Mouse (Mus musculus) left cerebral cortex, adult 8-10 months (tissue): ENCODE results near the gene Kcnj11. TPM values are rescaled to one million over a fixed set of nuclear protein-coding genes. Genes with fewer than 3 reads are reported as not detected.

Experiments
- DNase-seq, 2 experiments: peaks; one replicate each; pipeline ENCODE4 v3.0.0; 2022; ENCODE audit warnings: low spot score in 2 of 2
- total RNA-seq, 4 experiments: library from RNA; stranded (reverse); gene quantifications; 2 replicates each; pipeline ENCODE4 v1.2.4; 2022

The Kcnj11 gene
- 10 to 100 TPM; 38.1 to 45.7 (median 42.5) TPM for total RNA-seq

DNA sequence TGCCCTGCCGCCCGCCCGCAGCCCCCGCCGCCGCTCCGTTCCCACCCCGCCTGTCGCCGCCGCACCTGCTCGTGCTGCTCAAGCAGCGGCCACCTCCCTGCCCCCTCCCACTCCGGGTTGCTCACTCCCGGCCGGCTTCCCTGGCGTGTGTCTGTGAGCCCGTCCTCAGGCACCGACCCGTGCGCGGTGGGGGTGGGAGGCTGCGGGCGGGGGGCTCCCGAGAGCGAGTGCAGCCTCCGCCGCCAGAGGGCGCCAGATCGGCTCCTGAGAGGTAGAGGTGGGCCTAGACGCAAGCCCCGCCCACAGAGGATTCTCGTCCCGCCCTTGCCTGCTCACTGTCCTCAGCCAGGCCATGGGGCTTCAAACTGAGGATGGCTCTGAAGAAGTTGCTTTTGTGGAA is at the start of gene Kcnj11:
Kcnj11 (minus strand) TSS at position 202 of the 400 bp plus-strand sequence.
- peak; percentile 60 to 65 for DNase-seq

DNA sequence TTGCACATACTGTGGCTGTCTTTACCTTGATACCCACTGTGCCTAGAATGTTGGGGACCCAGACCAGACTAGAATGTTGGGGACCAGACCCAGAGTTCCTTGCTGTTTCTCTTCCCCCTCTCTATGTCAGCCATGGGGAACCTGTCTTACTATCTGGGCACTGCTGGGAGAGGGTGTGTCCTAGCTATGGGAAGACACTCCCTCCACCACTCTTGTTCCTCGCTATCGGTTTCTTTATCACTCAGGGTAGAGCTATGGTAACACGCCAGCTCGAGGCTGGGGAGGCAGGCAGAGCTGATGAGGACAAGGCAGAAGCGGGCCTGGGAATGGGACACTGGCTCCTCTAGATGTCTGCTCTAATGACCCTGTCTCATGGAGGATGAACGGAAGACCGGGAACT is 46.9 kb upstream of the Kcnj11 start:
- no peak for DNase-seq

DNA sequence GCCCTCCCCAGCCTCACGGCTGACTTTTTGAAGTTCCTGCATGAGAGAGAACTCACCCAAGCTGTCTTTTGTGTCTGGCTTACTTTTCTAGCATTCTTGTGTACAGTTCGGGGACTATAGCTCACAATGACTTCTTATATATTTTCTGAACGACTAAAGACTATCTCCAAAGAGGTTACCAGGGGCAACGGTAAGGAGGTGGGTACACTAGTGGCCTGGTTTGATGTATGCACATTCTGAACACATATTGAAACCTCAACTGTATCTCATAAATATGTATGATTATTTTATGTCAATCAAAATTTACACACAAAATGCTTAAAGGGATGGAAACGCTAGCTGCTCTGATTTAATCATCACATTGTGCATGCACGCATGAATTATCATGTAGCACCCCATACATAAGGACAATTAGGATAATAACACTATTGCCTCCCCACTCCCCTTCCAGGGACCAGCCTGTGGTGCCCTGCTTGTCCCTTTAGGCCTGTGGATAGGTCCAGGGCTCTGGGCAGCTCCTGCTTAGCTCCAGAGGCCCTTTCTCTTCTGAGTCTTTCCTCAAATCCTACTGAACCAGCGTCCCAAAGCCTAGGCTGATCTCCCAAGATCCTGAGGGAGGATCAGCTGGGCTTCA is 46.2 kb upstream of the Kcnj11 start:
- no peak for DNase-seq

DNA sequence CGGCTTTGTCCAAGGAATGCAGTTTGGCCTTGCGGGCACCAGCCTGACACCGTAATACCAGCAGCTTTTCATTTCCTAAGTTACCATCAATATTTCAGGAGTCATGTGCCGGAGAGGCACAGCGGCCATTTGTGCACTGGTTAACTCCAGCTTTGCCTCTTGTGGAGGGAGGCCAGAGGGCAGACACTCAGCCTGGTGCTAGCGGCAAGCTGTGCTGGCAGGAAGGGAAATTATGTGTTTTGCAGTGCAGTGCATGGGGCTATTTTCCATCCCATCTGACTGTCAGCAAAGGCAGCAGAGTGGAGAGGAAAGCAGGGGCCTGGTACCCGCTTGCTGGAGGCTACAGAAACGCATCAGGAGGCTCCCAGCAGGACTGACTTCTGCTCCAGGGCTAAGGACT is 43.5 kb upstream of the Kcnj11 start:
- no peak for DNase-seq

DNA sequence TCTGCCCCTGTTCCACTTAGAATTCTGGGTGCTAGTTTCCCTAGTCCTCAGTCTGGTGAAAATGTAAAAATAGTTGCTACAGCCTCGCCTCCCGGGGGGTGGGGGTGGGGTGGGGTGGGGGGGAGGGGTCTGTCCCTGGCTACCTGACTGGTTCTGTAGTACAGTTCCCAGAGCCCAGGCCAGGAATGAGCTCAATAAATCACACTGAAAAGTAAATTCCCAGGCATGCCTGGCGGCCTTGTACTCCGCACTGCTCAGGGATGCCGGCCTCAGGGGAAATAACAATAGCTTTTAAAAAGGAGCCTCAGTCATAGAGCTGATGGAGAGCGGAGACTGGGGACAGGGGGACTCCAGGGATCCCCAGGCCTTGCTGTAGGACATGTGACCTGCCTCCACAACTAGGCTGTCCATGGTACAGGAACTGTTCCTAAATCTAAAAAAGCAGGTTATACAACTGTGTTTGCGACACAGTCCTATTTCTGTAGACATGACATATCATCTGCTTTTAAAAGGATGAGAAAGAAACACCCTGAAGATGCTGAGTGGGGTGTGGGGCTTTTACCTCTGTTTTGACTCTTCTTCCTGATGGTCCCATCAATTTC is 37.9 kb upstream of the Kcnj11 start:
- peak in 1 of 2 experiments; percentile 35 for DNase-seq

DNA sequence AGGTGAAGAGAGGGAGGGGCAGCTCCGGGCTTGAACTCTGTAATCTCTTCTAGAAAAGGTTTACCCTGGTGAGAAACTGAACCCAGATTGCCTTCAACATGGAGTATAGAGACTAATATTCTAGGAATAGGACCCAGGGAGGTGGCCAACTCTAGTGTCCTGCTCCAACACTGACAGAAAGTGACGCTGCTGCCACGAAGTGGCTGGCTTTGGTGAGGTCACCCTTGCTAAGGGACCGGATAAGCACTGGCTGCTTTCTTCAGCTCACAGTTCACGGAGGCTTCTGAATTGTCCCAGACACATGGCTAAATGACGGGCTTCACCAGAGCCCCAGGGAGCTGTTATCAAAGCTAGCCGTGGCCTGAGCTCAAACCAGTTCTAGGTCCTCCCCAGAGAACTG is 33.3 kb upstream of the Kcnj11 start:
- no peak for DNase-seq

DNA sequence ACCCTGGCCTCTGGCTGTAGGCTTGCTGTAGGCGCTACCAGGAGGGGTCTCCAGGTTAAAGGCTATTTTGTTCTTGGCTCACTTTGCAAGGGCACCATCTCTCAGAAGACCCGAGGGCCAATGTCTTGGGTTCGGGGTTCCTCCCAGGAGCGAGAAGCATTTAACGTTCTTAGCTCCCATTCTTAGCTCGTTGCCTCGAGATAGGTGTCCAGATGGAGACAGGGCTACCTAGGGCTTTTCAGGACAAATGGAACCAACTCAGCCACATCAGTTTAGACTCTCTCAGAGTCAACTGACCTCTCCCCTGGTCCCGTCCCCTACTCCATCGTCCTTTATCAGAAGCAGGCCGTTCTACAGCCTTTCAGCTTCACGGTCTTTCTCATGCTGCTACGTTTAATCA is 31.7 kb upstream of the Kcnj11 start:
- no peak for DNase-seq

DNA sequence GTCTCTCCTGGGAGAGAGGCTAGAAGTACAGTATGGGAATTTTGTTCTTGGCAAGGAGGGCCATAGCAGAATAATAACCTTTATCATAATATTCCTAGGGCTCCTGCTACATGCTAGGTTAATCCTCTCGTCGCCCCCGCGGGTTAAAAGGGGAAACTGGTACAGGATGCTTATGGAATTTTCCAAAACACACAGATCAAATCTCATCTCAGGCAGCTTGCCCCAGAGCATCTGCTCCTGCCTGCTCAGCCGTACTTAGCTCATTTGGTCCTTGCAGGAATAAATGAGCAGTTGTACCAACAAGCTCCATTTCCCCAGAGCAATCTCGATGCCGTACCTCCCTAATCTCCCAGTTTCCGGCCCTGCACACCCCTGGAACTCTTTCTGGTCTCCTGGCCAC is 31.2 kb upstream of the Kcnj11 start:
- peak; percentile 40 to 49 for DNase-seq

DNA sequence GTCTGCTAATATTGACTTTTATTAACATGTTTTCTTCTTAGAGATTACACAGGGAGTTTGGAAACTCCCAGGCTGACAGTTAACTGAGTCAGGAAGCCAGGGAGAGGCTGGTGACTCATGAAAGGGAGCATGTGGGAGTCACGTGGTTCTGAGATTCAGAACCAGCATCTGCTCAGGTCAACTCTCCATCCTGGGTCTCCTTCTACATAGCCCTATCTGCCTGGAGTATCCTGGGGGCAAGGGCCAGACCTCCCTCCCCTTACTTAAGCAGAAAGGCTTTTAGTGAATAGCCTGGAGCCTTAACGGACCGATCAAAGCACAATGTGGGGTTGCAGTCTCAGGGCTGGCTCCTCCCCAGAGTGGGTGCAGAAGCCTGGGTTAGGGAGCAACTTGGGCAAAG is 30.7 kb upstream of the Kcnj11 start:
- peak in 1 of 2 experiments; percentile 42 for DNase-seq

DNA sequence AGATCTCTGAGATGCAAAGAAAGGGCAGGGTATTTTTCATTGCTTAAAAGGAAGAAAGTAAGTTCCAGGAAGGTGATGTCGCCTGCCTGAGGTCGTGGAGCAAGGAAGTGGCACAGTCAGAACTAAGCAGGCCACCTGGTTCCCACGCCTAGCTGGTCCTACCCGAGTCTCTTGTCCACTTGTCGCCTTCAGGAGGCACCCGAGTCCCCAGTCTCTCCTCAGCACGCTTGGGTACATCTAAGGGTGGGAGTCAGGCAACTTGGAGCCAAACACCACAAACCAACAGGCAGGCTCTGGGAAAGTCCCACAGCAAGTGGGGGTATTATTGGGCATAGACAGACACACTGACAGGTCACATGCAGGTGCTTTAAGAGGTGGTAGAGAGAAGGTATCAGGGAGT is 30.2 kb upstream of the Kcnj11 start:
- no peak for DNase-seq

DNA sequence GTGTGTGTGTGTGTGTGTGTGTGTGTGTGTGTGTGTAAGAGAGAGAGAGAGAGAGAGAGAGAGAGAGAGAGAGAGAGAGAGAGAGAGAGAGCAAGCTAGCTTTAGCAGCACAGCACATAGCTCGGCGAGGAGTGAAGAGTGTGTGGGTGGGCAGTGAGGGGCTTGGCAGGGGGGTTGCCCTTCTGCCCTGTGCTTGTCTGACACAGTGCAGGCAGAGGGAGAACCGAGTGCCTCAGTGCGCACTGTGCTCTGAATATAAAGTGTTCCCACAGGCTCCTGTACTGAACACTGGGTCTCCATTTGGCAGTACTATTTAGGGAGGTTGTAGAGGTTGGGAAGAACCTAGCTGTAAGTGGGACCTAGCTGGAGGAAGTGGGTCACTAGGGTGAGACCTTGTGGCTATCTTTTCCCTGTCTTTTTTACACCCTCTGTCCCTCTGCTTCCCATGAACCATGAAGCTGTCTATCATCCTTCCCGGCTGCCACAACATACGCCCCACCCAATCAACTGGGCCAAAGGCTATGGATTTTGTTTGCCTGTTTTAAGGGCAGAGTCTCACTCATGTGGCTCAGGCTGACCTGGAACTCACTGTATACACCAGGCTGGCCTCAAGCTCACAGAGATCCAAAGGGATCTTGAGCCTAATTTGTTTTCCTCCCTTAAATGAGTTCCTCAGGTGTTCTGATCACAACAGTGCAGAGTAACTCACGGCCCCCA is 29.1 kb upstream of the Kcnj11 start:
- no peak for DNase-seq

DNA sequence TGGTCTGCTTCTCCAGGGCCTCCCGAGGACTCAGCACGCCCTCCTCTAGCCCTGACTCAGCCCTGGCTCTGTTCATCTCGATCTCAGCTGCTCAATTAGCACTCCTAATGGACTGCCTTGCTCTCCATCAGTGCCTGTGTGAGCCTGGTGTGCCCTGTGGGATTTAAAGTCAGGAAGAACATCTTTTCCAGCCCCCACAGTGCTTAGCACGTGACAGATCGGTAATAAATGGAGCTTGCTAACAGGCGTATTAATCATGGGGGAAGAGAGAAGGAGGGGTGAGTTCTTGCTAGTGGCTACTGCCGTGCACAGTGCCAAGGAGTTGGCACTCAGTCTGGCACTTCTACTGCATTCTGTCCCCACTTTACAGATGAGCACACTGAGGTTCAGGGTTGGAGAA is 27.6 kb upstream of the Kcnj11 start:
- DNase-seq: no peak

DNA sequence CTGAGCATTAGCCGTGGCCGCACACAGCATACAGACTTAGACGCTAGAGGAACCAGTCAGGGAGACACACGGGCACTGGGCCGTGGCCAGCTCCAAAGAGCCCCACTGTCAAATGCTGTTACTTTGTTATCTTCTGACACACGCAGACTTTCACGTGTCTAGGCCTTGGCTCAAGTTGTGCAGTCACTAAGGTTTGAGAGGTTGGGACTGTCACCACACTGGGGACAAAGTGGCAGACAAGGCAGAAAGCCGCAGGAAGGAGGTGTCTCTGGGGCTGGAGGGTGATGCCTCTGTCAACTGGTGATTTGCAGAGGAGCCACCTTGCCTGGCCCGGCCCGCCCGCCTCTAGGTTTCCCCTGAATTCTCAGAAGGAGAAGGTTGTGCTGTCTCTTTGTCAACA is 24.8 kb upstream of the Kcnj11 start:
- no peak for DNase-seq

DNA sequence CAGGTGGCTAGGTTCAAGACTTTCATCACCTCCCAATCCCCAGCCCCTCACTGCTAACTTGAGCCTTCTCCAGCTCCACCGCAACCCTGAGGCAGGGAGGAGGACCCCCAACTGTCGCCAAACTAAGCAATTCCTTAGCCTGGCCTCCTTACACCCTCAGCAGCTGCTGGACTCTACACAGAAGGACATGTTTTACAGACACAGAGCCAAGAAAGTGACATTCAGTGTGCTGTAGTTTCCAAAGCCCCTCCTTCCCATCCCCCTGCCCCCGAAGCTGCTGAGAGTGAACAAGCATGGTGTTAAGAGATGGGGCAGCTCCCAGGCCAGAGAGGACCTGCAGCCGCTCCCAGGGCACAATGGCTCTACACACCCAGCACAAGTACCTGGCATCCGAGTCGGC is 23.9 kb upstream of the Kcnj11 start:
- DNase-seq: no peak

DNA sequence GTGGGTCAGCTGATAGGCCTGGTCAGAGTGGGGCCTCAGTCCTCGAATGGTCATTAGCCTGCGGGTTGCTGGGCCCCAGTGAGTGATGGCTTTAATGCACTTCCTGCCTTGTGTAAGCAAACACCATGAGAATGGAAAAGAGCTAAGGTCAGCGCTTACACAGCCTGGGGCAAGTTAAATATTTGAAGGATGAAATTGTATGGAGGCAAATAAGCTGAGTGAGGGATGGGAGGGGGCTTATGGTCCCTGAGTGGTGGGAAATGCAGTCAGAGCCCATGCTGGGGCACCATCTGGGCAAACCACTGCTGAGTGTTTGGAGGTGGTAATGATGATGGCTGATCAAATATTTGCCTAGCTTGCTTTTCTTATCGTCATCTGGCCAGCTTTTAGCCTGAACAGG is 22.4 kb upstream of the Kcnj11 start:
- no peak for DNase-seq

DNA sequence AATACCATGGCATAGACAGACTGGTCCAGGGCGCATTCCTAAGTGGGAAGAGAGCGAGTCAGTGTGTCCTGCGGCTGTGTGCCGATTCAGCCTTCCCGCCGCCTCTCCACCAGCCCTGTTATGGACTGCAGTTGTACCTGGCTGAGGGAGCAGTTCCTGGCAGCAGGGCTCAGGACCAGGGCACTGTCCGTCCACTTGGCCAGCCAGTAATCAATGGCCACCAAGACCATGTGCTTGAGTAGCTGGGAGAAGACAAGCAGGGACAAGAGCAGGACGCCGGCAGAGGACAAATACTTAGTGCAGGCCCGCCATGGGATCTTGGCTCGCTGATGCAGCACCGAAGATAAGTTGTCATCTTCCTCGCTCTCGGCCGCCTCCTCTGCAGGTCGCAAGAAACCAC is 16.5 kb upstream of the Kcnj11 start:
- DNase-seq: no peak

DNA sequence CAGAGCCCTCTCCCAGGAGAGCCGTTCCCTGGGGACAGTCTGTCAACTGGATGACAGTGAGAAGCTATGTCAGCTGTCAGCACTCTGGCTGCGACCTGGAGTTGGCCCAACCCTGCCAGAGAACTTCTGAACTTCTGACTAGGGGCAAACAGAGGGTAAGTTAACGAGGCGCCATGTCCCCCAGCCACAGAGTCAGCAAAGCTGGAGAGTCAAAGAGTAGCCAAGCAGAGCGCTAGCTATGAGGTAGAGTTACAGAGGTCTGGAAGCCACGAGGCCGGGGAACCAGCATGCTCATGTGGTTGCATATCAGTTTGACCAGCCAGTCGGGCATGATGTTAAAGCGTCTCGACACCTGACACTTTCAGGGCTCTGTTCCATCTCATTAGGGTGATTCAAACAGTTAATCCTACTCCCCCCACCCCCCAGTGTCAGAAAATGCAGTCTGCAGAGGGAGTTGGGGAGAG is 15.6 kb upstream of the Kcnj11 start:
- DNase-seq: no peak

DNA sequence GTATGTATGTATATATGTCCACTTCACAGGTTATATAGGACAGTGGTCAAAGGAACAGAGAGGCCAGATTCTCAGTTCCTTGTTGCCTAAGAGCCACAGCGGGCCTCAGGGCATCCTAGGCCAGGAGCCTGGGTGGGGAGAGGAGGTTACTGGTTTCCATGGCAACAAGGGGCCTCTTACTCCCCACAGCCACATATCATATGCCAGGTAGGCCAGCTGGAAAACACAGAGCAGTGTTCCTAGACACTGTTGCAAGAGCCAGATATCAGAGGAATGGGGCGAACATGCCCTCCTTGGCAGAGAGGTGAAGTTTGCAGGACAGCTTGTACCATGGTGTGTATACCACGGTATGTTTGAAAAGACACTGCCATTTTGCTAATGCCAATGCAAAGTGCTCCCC is 12.9 kb upstream of the Kcnj11 start:
- DNase-seq: no peak

DNA sequence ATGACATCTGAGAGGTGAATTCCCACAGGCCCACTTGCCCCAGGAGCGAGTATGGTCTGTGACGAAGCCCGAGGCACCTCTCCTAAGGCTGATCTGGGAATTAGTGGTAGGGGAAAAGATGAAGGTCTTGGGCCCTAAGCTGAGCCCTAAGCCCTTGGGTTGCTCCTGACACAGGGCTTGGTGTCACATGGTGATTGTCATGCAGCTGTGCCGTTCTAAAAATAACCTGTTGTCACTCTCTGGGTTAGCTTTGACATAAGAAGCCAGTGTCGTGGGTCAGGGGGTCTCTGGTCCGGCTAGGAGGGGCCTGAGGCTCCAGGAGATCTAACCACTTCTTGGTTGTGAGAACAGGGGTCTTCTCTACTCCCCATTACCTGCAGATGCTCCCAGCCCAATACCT is 11.4 kb upstream of the Kcnj11 start:
- DNase-seq: no peak

DNA sequence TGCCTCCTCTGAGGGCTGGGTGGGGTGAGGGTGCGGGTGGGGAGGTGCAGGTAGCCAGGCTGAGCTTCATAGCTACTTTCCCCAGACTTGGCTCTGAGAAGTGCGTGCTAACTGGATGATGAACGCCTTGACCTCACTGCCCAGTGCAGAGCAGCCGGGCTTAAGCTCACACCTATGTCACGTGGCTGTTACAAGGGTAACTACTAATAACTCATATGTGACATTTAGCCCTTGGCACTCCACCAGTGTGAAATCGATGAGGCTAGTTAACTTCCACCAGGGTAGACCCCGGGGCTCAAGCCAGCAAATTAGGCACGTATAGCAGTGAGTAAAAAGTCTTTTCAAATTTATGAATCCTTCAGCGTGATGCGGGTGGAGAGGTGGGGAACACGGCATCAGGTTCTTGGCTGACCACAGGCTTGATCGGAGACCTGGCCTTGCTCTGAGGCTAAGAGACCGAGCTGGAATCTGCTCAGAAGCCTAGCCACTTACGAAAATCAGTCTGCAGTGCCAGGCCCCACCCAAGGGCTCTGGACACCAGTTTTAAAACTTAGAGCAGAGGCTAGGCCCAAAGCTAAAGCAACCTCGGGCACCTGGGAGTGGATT is 10.8 kb upstream of the Kcnj11 start:
- no peak for DNase-seq

DNA sequence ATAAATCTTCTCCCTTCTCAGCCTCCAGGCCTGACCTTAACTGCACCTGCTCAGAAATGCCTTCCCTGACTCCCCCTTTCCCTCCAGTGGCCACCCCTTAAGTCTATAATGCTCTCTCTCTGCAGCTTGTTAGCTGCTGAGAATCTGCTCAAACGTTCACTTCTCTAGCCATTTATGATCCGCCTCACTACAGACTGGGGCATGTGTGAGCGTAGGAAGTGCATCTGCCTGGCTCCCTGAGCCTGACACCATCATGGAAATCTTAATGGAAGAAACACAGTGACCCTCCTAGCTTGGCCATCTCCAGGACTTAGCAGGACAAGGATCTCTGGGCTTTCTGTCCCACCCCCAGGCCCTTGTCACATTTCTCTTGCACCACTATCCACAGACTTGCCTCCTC is 9.5 kb upstream of the Kcnj11 start:
- no peak for DNase-seq

DNA sequence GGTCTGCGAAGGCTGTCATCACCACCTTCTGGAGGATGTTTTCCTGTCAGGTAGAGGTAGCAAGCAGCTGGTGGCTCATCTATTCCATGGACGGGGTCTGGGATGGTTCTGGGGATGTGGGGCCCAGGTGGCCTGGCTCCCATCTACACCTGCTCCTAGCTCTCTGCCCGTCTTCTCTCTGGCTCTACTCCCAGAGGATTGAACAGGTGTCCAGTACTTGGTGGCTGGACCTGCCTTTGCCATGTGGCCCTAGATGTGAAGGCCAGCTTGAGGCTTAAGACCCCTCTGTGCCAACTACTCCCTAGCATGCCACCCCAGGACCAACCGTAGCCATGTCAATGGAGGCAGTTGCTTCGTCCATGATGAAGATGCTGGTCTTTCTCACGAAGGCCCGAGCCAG is 4.9 kb upstream of the Kcnj11 start:
- no peak for DNase-seq
